Comparison of ENCODE assay signal across 16 mouse cellular contexts in the genomic region with DNA sequence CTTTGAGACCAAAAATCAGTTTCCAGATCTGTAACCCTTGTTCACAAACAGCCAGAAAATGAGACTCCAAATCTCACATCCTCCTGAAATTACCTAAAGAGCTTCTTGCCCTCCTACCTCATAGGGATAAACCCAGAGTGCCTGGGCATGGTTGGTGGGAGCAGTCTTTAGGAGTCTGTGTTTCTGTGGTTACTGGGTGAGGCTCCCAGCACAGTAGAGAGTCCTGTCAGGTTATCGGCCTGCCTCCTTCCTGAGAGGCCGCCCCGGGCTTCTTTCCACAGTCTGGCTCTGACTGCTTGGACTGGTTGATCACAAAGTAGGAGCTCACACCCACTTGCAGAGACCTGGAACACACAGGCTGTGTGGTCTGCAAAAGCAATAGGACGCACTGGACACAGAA.
"Had no signal": no experiment of that assay in that cellular context is flagged by ENCODE, and none has a peak within 500 bp of the region (broad histone marks: within the 10 kb centered on the region; RNA-seq: fewer than 3 reads in every experiment).

No protein-coding gene starts in this region.

- H3K4me3 ChIP-seq: limb, embryonic 13.5 days; midbrain, embryonic 12.5 days; neural tube, embryonic 13.5 days had no signal

- H3K27ac ChIP-seq: limb, embryonic 13.5 days; midbrain, embryonic 12.5 days; neural tube, embryonic 13.5 days; stomach, postnatal 0 days had no signal

- H3K9ac ChIP-seq: limb, embryonic 13.5 days; midbrain, embryonic 12.5 days; neural tube, embryonic 13.5 days had no signal

- H3K36me3 ChIP-seq: limb, embryonic 13.5 days; midbrain, embryonic 12.5 days; neural tube, embryonic 13.5 days had no signal

- ATAC-seq: hindbrain, embryonic 16.5 days; inflammation-experienced regulatory T-cells, adult 6 months; intestine, postnatal 0 days; midbrain, embryonic 16.5 days had no signal

- H3K4me1 ChIP-seq: midbrain, embryonic 12.5 days; neural tube, embryonic 13.5 days had no signal

- H3K9me3 ChIP-seq: limb, embryonic 13.5 days; midbrain, embryonic 12.5 days; neural tube, embryonic 13.5 days had no signal

- H3K27me3 ChIP-seq: limb, embryonic 13.5 days; midbrain, embryonic 12.5 days; neural tube, embryonic 13.5 days had no signal

- H3K4me2 ChIP-seq: limb, embryonic 13.5 days; midbrain, embryonic 12.5 days; neural tube, embryonic 13.5 days had no signal

- DNase-seq: kidney, adult 8-10 months; layer of hippocampus, adult 9-11 months; layer of hippocampus, postnatal 36 days; left cerebral cortex, postnatal 4 days; lung, adult 18-20 months; right cerebral cortex, adult 18-20 months; right cerebral cortex, postnatal 25 days; thymus, postnatal 4 days had no signal
